Mouse (Mus musculus): ENCODE measurements around the gene Gm12790. TPM values are rescaled to one million over a fixed set of nuclear protein-coding genes. Genes with fewer than 3 reads are reported as not detected.

Gene Gm12790
- polyA plus RNA-seq, 1 experiment from 2014 or later, result not detected

Other genes starting within 250 kb of the Gm12790 start
- gene B020004J07Rik, start 137.0 kb downstream of the Gm12790 start, polyA plus RNA-seq (2014; fragmentation: Nextera tagmentation; extraction: Ambion mirVana), result not detected in 2 replicates
- gene C130073F10Rik, start 87.3 kb downstream of the Gm12790 start, polyA plus RNA-seq (2014; fragmentation: Nextera tagmentation; extraction: Ambion mirVana), result not detected in 2 replicates
- not detected in 2 replicates for gene Gm12800, start 71.9 kb downstream of the Gm12790 start, polyA plus RNA-seq (2014; fragmentation: Nextera tagmentation; extraction: Ambion mirVana)
- not detected in 2 replicates for gene Gm12794, start 40.6 kb downstream of the Gm12790 start, polyA plus RNA-seq (2014; fragmentation: Nextera tagmentation; extraction: Ambion mirVana)
- not detected in 2 replicates for gene Gm12789, start 5.6 kb upstream of the Gm12790 start, polyA plus RNA-seq (2014; fragmentation: Nextera tagmentation; extraction: Ambion mirVana)
- 6.8 and 9.4 TPM in 2 replicates for gene Pde4b, start 106.5 kb upstream of the Gm12790 start, polyA plus RNA-seq (2014; fragmentation: Nextera tagmentation; extraction: Ambion mirVana)